Mouse (Mus musculus) ES-E14 (cell line): Measurements from ENCODE around the gene Ipo7. TPM values are rescaled to one million over a fixed set of nuclear protein-coding genes. Genes with fewer than 3 reads are reported as not detected.

Source experiments
- DNase-seq: peaks from one replicate; pipeline ENCODE4 v3.0.0-alpha.2; 2013; ENCODE audit warnings: low read depth, low spot score
- H3K27ac ChIP-seq: 2 replicates; pipeline ENCODE4 v1.5.1; 2012; ENCODE audit warnings: low read depth, mild to moderate bottlenecking, low read length, moderate library complexity, mixed read lengths; ENCODE audit not compliant: poor library complexity, insufficient read depth, severe bottlenecking
- H3K36me3 ChIP-seq: 2 replicates; pipeline ENCODE4 v1.6.1; 2012; ENCODE audit warnings: mild to moderate bottlenecking, low read length, moderate library complexity, mixed read lengths; ENCODE audit not compliant: control insufficient read depth, poor library complexity, insufficient read depth, severe bottlenecking
- H3K4me1 ChIP-seq, 2 experiments: fragments of 150-350 bp in 1 of 2; sonication (generic) in 1 of 2; 2 replicates each; pipeline ENCODE4 v1.6.1; 2012; ENCODE audit warnings: low read length in 2 of 2, mild to moderate bottlenecking in 1 of 2, mixed read lengths in 1 of 2; ENCODE audit not compliant: control insufficient read depth in 2 of 2, insufficient read depth in 2 of 2, poor library complexity in 1 of 2
- H3K4me3 ChIP-seq, 2 experiments: fragments of 150-350 bp in 1 of 2; sonication (generic) in 1 of 2; 2 replicates each; pipeline ENCODE4 v1.5.1; 2012; ENCODE audit warnings: low read length in 2 of 2, low read depth in 1 of 2, mild to moderate bottlenecking in 1 of 2, mixed read lengths in 1 of 2; ENCODE audit not compliant: insufficient read depth in 1 of 2, poor library complexity in 1 of 2, severe bottlenecking in 1 of 2
- H3K9ac ChIP-seq: 2 replicates; pipeline ENCODE4 v1.6.1; 2012; ENCODE audit warnings: low read depth, mild to moderate bottlenecking, low read length, mixed read lengths; ENCODE audit not compliant: poor library complexity, insufficient read depth, severe bottlenecking
- H3K9me3 ChIP-seq: fragments of 150-350 bp; sonication (generic); 2 replicates; pipeline ENCODE4 v1.6.1; 2012; ENCODE audit warnings: low read depth, mild to moderate bottlenecking, low read length; ENCODE audit not compliant: control insufficient read depth, insufficient read depth
- CHD2 ChIP-seq: IDR thresholded peaks from 2 replicates; pipeline ENCODE4 v1.6.1; 2014; ENCODE audit warnings: mild to moderate bottlenecking, low read depth, low read length, inconsistent platforms
- HCFC1 ChIP-seq: IDR thresholded peaks from 2 replicates; pipeline ENCODE4 v1.6.1; 2012; ENCODE audit warnings: low read length, inconsistent platforms, borderline replicate concordance; ENCODE audit not compliant: insufficient read depth
- MAFK ChIP-seq: IDR thresholded peaks from 2 replicates; pipeline ENCODE4 v1.6.1; 2014; ENCODE audit warnings: mild to moderate bottlenecking, low read depth, low read length, inconsistent platforms; ENCODE audit not compliant: insufficient read depth
- ZC3H11A ChIP-seq: IDR thresholded peaks from 2 replicates; pipeline ENCODE4 v1.6.1; 2012; ENCODE audit warnings: low read depth, mild to moderate bottlenecking, inconsistent platforms, low read length, borderline replicate concordance
- ZNF384 ChIP-seq: IDR thresholded peaks from 2 replicates; pipeline ENCODE4 v1.6.1; 2012; ENCODE audit warnings: low read depth, low read length, inconsistent platforms
- in situ Hi-C, 2 experiments: fragments of 600-800 bp; cut with MboI; formaldehyde crosslinking; loops; one replicate each; pipeline ENCODE4 v1.15.1; 2025; ENCODE audit warnings: low sequenced_read_pairs in 2 of 2, inconsistent platforms in 1 of 2; ENCODE audit not compliant: unreplicated experiment in 2 of 2
- total RNA-seq: library from RNA; depleted of rRNA; stranded (reverse); fragments of 300-350 nt; gene quantifications from 2 replicates; pipeline ENCODE4 v1.2.3, GENCODE M21; 2012; rRNA removed

The Ipo7 gene
- total RNA-seq, 1 experiment: 161 TPM

- Histone ChIP-seq H3K4me3 (no peak overlapping the region), H3K4me1 (peaks cover 16 to 18% of the 10 kb centered on the region in 2 experiments), H3K9ac (no peak overlapping the region), H3K36me3 (no peaks in the 10 kb centered on the region), H3K27ac (no peak overlapping the region), H3K9me3 (no peaks in the 10 kb centered on the region)
- in situ Hi-C loops: no loop called here
- TF ChIP-seq MAFK: no peak
- TF ChIP-seq ZC3H11A: no peak
- TF ChIP-seq ZNF384: no peak
- TF ChIP-seq HCFC1: no peak
- TF ChIP-seq CHD2: no peak
- DNase-seq: no peak
These were observed 87.0 kb downstream of the Ipo7 start for GRCm38 (mm10) chr7:110105041-110105440.

Other genes starting within 250 kb of the Ipo7 start
- 0.58 and 0.98 TPM in 2 replicates for gene Nrip3, start 236.2 kb upstream of the Ipo7 start, total RNA-seq
- 0.58 and 0.89 TPM in 2 replicates for gene Scube2, start 152.6 kb upstream of the Ipo7 start, total RNA-seq
- gene Dennd5a, start 57.8 kb upstream of the Ipo7 start, total RNA-seq: 27.1 and 28.8 TPM in 2 replicates
- gene Tmem41b, start 31.3 kb upstream of the Ipo7 start, total RNA-seq: 154 and 161 TPM in 2 replicates
- 23.1 and 24.0 TPM in 2 replicates for gene Zfp143, start 42.9 kb downstream of the Ipo7 start, total RNA-seq
- 16.5 and 16.7 TPM in 2 replicates for gene Wee1, start 103.8 kb downstream of the Ipo7 start, total RNA-seq
- 26.3 and 28.7 TPM in 2 replicates for gene Swap70, start 203.4 kb downstream of the Ipo7 start, total RNA-seq